Mouse (Mus musculus) limb, embryonic 10.5 days (tissue): ENCODE data around the gene Raver2. TPM values are rescaled to one million over a fixed set of nuclear protein-coding genes. Genes with fewer than 3 reads are reported as not detected.

Source experiments
- DNase-seq: peaks from one replicate; pipeline ENCODE4 v3.0.0-alpha.2; 2017; ENCODE audit warnings: low spot score
- H3K27ac ChIP-seq: fragments of 300-500 bp; sonication (generic); 2 replicates; pipeline ENCODE4 v1.5.1; 2016; ENCODE audit warnings: mild to moderate bottlenecking
- H3K27me3 ChIP-seq: fragments of 300-500 bp; sonication (generic); 2 replicates; pipeline ENCODE4 v1.6.1; 2016; ENCODE audit warnings: low read depth, mild to moderate bottlenecking; ENCODE audit not compliant: poor library complexity, severe bottlenecking
- H3K36me3 ChIP-seq: fragments of 300-500 bp; sonication (generic); 2 replicates; pipeline ENCODE4 v1.6.1; 2016; ENCODE audit warnings: mild to moderate bottlenecking, moderate library complexity
- H3K4me1 ChIP-seq: fragments of 300-500 bp; sonication (generic); 2 replicates; pipeline ENCODE4 v1.6.1; 2016
- H3K4me3 ChIP-seq: fragments of 300-500 bp; sonication (generic); 2 replicates; pipeline ENCODE4 v1.5.1; 2016; ENCODE audit warnings: mild to moderate bottlenecking, moderate library complexity
- H3K9me3 ChIP-seq: fragments of 300-500 bp; sonication (generic); replicated peaks from 2 replicates; pipeline ENCODE4 v1.6.1; 2016; ENCODE audit warnings: mild to moderate bottlenecking
- WGBS: fragments of 180-500 bp; shearing (Covaris S2); methylation state at CpG from one replicate; pipeline ENCODE4 v1.1.7; 2016; 5-methylcytosine and 5-hydroxymethylcytosine counted together
- polyA plus RNA-seq: library from polyadenylated mRNA; unstranded; fragments of >200 nt; fragmentation: Nextera tagmentation; extraction: Ambion mirVana; gene quantifications from 2 replicates; pipeline ENCODE4 v1.2.1, GENCODE M21; 2016

The Raver2 gene
- polyA plus RNA-seq, result 6.3 and 8.0 TPM in 2 replicates

DNA sequence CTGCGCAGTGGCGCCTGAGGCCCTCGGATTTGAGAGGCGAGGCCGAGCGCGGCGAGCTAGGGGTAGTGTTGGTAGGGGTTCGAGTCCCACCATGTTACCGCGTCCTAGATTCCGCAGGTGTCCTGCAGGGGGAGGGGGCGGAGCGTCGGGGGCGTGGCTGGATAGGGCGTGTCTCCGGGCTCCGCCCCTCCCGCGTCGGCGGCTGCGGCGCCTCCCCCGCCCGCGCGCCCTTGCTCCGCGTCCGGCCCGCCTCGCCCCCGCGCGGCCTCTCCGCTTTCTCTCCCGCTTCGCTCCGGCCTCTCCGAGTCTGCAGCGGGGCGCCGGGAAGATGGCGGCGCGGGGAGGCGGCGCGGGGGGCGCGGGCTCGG is at the start of gene Raver2:
TSS of gene Raver2 (plus strand) at position 198 of the 368 bp plus-strand sequence.
- peaks cover 14% of the 10 kb centered on the region for H3K4me1 ChIP-seq
- H3K36me3 ChIP-seq, result no peaks in the 10 kb centered on the region
- H3K4me3 ChIP-seq, result peak within 1 kb of the TSS; percentile 88
- H3K9me3 ChIP-seq, result no peaks in the 10 kb centered on the region
- peaks cover 17% of the 10 kb centered on the region for H3K27me3 ChIP-seq
- WGBS, result 1% methylated on average over 54 of the region's 54 CpGs
- H3K27ac ChIP-seq, result peak within 1 kb of the TSS; percentile 90
- no peak for DNase-seq

DNA sequence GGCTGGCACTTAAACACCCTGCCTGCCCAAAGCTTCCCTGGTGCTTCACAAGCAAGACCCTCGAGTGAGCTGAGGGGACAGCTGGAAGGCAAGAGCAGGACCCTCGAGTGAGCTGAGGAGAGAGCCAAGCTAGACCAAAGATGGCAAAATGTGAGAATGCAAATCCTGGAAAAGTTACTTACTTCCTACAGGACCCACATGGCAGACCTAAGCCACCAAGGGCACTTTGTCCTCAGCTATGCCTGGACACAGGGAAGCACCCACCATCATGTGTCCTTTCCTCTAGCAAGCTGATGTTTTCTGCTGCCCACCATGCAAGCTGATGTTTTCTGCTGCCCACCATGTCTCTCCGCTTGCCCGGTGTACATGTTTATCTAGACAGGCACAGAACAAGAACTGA is 48.2 kb upstream of the Raver2 start, which contains the start of gene Gm10577:
TSS of gene Gm10577 (minus strand) at position 101 of the 400 bp plus-strand sequence.
- Histone ChIP-seq H3K36me3 (no peaks in the 10 kb centered on the region), H3K27ac (no peak within 1 kb of the TSS), H3K4me3 (no peak within 1 kb of the TSS), H3K9me3 (peaks cover 5% of the 10 kb centered on the region; the same call in 1 of the 2 replicates), H3K27me3 (no peaks in the 10 kb centered on the region), H3K4me1 (no peaks in the 10 kb centered on the region)
- DNase-seq, result no peak
- WGBS, result 84% methylated on average over 4 of the region's 4 CpGs

DNA sequence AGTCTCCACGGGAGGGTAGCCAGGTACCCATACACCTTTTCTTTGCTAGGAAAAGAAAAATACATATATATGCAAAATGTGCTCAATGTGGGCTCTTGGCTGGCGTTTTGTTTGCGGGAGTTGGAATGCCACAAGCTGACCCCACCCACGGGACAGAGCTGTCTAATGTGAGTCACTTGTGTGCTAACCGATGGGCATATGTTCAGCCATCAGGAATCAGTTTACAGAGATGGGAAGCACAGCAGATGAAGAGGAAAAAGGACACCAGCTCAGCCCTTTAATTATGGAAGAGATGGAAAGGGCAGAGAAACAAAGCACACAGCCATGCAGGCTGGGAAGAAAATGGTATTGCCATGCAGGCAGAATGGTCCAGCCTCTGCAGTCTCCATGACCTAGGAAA is 42.2 kb upstream of the Raver2 start:
- H3K27me3 ChIP-seq, result no peaks in the 10 kb centered on the region
- H3K36me3 ChIP-seq, result no peaks in the 10 kb centered on the region
- no peak for DNase-seq
- WGBS, result 87% methylated on average over 5 of the region's 5 CpGs
- peaks cover 5% of the 10 kb centered on the region; the same call in 1 of the 2 replicates for H3K9me3 ChIP-seq
- no peak overlapping the region for H3K27ac ChIP-seq
- no peak overlapping the region for H3K4me3 ChIP-seq
- H3K4me1 ChIP-seq, result no peaks in the 10 kb centered on the region

DNA sequence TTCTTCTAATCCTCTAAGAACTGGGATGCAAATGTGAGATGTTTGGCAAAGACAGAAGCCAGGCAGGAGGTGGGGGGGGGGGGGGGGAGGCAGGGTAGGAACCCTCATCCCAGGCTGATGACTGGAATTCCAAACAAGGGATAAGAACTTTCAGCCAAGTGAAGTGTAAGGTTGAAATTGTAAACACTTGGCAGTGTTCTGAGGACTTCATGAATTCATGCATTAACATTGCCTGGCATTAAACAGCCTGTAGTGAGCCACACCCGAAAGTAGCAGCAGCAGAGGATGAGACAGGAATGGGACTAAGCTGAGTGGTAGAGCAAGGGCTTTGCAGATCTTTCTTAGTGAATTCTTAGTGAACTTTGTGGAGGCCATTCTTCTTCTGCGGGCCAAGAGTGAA is 41.8 kb upstream of the Raver2 start:
- Histone ChIP-seq H3K27me3 (no peaks in the 10 kb centered on the region), H3K9me3 (peaks cover 5% of the 10 kb centered on the region; the same call in 1 of the 2 replicates), H3K36me3 (no peaks in the 10 kb centered on the region), H3K27ac (no peak overlapping the region), H3K4me3 (no peak overlapping the region), H3K4me1 (no peaks in the 10 kb centered on the region)
- WGBS, result 86% methylated on average over 2 of the region's 2 CpGs
- no peak for DNase-seq

DNA sequence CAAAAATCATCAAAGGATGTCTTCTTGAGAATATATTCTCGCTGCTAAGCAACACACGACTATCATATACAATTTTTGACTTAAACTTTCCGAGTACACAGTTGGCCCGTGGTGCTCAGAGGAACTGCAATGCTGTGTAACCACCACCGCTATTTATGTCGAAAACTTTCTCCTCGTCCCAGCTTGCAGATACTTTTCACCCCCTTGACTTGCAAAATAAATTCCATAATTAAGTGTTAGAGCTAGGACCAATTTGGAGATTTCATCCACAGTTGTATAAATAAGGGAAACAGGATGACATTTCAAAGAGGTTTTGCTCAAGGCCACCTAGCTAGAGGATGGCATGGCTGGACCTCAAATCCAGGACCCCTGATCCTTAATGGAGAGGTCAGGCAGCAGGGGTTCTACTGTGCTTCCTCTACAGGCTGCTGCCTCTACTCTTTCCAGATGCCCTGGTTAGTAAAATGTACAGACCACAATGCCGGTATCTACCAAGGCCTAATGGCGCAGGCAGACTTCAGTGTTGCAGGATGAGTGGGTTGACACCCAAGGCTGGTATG is 40.9 kb upstream of the Raver2 start:
- Histone ChIP-seq H3K36me3 (no peaks in the 10 kb centered on the region), H3K27me3 (no peaks in the 10 kb centered on the region), H3K4me3 (no peak overlapping the region), H3K4me1 (no peaks in the 10 kb centered on the region), H3K9me3 (peaks cover 3% of the 10 kb centered on the region; the same call in 1 of the 2 replicates), H3K27ac (no peak overlapping the region)
- no peak for DNase-seq
- WGBS, result 91% methylated on average over 9 of the region's 9 CpGs

DNA sequence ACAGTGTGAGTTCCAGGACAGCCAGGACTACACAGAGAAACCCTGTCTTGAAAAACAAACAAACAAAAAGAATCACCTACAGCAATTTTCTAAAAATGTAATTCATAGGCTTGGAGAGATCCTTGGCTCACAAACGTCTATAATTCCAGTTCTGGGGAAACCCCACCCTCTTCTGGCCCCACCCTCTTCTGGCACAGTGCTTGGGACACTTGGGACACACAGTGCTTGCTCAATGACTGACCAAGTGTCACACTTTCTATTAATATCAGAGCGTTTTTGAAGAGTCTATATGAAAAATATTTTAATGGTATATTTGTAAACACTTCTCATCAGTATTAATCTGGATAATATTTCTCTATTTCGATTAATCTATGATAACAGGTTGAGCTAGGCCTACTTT is 35.7 kb upstream of the Raver2 start:
- no peaks in the 10 kb centered on the region for H3K36me3 ChIP-seq
- H3K27me3 ChIP-seq, result no peaks in the 10 kb centered on the region
- WGBS, result 79% methylated on average over 3 of the region's 3 CpGs

DNA sequence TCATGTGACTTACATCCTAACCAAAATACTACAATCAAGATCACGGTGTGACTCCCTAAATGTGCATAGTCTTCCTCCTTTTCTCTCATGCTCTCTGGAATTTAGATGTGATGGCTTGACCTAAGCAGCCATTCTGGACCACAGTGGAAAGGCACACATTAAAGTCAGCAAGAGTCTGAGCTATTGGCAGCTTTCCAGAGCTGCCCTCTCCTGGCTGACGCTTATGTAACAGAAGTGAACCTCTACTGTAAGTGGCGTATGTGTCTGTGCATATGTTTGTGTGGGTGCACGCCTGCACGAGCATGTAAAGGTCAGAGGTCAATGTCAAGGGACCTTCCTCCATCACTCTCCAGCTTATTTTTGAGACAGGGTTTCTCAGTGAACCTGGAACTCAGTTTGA is 33.7 kb upstream of the Raver2 start:
- Histone ChIP-seq H3K9me3 (no peaks in the 10 kb centered on the region), H3K36me3 (no peaks in the 10 kb centered on the region), H3K27me3 (no peaks in the 10 kb centered on the region), H3K27ac (no peak overlapping the region), H3K4me1 (no peaks in the 10 kb centered on the region), H3K4me3 (no peak overlapping the region)
- 92% methylated on average over 5 of the region's 5 CpGs for WGBS
- DNase-seq, result no peak

More for the DNA sequence above, 35.7 kb upstream of the Raver2 start:
- Histone ChIP-seq H3K9me3 (no peaks in the 10 kb centered on the region), H3K4me3 (no peak overlapping the region), H3K27ac (no peak overlapping the region), H3K4me1 (no peaks in the 10 kb centered on the region)
- DNase-seq, result no peak

DNA sequence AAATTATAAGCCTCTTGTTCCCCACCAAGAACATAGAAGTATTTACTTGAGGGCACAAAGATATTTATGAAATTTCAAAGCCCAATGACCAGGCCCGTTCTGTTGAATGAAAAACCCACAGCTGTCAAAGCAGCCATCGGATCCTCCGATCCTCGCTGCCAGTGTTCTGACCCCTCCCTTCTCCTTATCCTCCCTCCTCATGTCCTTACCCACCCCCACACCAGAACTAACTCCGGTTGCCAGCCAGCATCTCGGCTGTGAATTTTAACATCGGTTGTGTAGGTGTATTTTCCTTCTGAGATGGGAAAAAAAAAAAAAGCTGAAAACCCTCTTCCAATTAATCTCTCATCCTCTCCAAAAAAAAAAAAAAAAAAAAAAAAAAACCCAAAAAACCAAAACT is 31.6 kb upstream of the Raver2 start:
- no peak for DNase-seq
- H3K9me3 ChIP-seq, result no peaks in the 10 kb centered on the region
- H3K36me3 ChIP-seq, result no peaks in the 10 kb centered on the region
- H3K4me3 ChIP-seq, result no peak overlapping the region
- WGBS, result 83% methylated on average over 7 of the region's 7 CpGs
- no peak overlapping the region for H3K27ac ChIP-seq
- no peaks in the 10 kb centered on the region for H3K27me3 ChIP-seq
- H3K4me1 ChIP-seq, result no peaks in the 10 kb centered on the region

DNA sequence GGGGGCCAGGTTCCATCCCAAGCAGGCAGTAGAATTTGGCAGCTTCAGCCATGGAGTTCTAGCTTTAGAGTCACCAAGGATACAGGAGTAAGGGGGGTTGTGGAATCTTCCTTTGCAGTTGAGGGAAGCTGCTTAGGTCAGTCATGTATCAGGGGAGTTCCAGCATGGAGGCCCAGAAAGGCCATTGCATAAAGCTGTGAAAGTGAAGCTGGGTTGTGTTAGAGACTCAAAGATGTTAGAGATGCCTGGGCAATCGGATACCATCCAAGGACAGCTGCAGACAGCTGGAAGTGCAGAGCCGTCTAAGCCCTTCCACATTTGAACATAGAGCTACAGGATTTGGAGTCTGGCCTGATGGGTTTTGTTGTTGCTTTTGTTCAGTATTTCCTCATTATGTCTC is 25.1 kb upstream of the Raver2 start:
- H3K27me3 ChIP-seq, result no peaks in the 10 kb centered on the region
- H3K27ac ChIP-seq, result no peak overlapping the region
- DNase-seq, result no peak
- no peaks in the 10 kb centered on the region for H3K4me1 ChIP-seq
- 78% methylated on average over 2 of the region's 2 CpGs for WGBS
- H3K36me3 ChIP-seq, result no peaks in the 10 kb centered on the region
- no peak overlapping the region for H3K4me3 ChIP-seq
- H3K9me3 ChIP-seq, result no peaks in the 10 kb centered on the region

DNA sequence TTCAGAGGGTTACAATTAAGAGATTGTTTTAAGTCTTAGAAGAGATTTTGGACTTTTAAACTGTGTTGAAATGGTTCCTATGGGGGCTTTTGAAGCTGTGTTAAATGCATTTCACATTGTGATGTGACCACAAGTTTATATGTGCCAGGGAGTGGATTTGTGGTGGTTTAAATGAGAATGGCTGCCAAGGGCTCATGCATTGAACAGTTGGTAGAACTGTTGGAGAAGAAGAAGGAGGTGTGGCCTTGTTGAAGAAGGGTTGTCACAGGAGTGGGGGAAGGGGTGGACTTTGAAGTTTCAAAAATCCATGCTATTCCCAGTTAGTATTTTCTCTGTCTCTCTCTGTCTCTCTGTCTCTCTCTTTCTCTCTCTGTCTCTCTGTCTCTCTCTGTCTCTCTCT is 24.6 kb upstream of the Raver2 start:
- H3K36me3 ChIP-seq, result no peaks in the 10 kb centered on the region
- no peak overlapping the region for H3K27ac ChIP-seq
- no peaks in the 10 kb centered on the region for H3K4me1 ChIP-seq
- H3K27me3 ChIP-seq, result no peaks in the 10 kb centered on the region
- no peak overlapping the region for H3K4me3 ChIP-seq
- H3K9me3 ChIP-seq, result no peaks in the 10 kb centered on the region
- DNase-seq, result no peak

DNA sequence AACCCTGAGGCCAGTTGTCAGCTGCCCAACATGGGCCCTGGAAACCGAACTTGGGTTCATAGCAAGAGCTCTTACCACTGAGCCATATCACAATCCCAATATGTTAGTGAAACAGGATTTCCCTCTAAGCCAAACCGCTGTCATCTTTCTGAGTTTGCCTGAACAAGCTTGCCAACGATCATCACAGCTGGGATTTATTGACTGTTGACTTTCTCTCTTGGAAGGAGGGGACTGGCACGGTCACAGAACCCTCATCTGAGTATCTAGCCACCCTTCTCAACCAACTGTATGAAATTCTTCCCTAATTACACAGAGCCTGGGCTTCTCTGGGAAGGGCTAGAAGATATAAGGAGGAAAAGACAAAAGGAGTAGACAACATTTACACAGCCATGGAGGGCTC is 22.2 kb upstream of the Raver2 start:
- Histone ChIP-seq H3K4me1 (no peaks in the 10 kb centered on the region), H3K36me3 (no peaks in the 10 kb centered on the region), H3K9me3 (no peaks in the 10 kb centered on the region), H3K4me3 (no peak overlapping the region), H3K27me3 (no peaks in the 10 kb centered on the region), H3K27ac (no peak overlapping the region)
- DNase-seq, result no peak
- 72% methylated on average over 4 of the region's 4 CpGs for WGBS

DNA sequence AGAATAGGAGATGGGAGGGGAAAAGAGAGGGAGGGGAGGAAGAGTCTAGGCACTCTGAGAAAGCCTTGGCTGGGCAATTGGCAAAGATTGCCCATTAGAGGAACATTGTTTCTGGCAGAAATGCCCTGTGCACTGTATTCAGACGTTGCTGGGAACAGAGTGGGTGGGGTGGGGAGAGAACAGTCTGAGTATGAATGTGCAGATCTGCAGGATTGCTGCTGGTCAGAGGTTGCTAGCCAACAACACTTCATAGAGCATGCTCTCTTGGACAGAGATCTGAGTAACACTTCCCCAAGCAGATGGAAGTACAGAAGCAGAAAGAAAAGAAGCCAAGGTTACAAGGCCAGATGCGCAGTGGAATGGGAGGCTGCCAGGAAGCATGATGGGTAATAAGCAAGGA is 6.6 kb upstream of the Raver2 start:
- 90% methylated on average over 2 of the region's 2 CpGs for WGBS
- no peaks in the 10 kb centered on the region for H3K36me3 ChIP-seq
- H3K4me1 ChIP-seq, result 0 out of 2 replicates have a peak, but pooled peaks cover 4% of the 10 kb centered on the region
- H3K27me3 ChIP-seq, result no peaks in the 10 kb centered on the region
- H3K4me3 ChIP-seq, result no peak overlapping the region
- H3K9me3 ChIP-seq, result no peaks in the 10 kb centered on the region
- no peak for DNase-seq
- H3K27ac ChIP-seq, result no peak overlapping the region

DNA sequence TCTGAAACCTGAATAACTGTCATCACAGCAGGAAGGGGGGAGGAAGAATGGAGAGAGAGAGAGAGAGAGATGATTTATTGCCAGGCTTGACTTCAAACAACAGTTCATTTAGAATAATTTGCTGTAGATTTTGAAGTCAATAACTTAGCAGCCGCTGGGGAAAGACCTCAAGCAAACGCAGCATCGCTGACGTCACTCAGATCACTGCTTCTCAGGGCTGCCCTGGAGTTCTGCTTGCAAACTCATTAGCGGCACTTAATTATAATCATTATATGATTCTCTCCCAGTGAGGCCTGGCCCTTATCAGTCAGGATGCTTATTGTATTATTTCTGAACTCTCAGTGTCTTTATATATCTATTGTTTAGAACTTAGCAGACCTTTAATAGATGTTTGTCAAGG is 2.4 kb upstream of the Raver2 start:
- H3K4me1 ChIP-seq, result peaks cover 14% of the 10 kb centered on the region
- H3K36me3 ChIP-seq, result no peaks in the 10 kb centered on the region
- WGBS, result 36% methylated on average over 5 of the region's 5 CpGs
- H3K27ac ChIP-seq, result no peak overlapping the region
- no peaks in the 10 kb centered on the region for H3K9me3 ChIP-seq
- DNase-seq, result no peak
- peaks cover 14% of the 10 kb centered on the region for H3K27me3 ChIP-seq
- H3K4me3 ChIP-seq, result no peak overlapping the region
